Mouse (Mus musculus) cerebellum, postnatal 36 days (tissue): ENCODE data around the gene Reln.

Experiments used
- DNase-seq, 2 experiments: peaks; one replicate each; pipeline ENCODE4 v3.0.0; 2021 to 2022; ENCODE audit warnings: mixed read lengths in 2 of 2

Reln gene

DNA sequence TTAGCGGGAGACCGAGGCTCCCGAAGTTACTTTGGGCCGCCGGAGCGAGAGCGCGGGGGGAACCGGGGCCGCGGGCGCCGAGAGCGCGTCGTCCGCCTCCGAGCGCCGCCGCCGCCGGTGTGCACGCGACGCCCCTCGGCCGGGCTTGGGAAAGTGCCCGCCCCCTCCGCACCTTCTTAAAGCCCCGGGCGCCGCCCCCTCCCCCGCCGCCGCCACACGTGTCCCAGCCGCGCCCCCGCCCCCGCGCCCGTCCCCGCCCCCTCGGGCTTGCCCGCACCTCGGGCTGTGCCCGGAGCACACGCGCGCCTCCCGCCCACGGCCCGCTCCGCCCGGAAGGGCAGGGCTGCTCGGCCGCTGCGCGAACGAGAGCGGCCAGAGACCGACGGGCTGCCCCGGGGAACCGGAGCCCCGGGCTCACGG lies at the start of gene Reln:
Gene Reln (minus strand): TSS at position 147 of the 420 bp plus-strand sequence.
- peak; percentile 79 to 87 for DNase-seq

DNA sequence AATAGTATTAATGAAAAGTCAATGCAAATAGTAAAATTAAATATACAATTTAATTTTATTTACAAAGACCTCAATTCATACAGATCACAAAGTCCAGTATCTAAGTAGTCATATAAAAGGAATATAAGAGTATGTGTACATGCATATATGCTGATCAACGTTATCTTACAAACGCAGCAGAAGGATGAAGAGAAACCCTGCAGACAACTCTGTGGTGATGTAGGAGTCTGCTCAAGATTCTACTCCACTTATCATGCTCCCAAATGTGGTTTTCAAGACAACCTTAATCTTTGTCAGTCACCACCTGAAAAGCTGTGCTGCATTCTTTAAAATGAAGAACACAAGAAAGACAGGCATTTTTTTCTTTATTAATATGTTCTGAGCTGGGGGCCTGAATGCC lies 44.0 kb upstream of the Reln start:
- no peak for DNase-seq

DNA sequence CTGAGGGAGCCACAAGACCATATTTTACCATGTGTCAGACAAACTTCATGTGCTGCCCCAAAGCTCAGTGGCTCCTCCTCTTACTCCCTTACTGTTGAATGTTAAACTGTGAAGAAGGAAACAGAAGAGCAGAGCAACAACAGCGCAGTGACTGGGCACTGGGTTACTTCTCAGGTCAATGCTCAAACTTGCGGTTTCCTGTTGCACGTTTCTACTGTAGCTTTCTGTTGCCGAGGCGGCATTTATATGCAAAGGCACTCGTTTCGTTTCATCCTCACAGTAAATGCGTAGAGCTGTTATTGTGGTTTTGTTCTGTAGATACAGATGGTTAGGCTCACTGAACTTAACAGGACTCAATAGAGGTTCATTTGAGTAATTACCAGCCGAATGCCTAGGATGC lies 16.0 kb upstream of the Reln start:
- no peak for DNase-seq

DNA sequence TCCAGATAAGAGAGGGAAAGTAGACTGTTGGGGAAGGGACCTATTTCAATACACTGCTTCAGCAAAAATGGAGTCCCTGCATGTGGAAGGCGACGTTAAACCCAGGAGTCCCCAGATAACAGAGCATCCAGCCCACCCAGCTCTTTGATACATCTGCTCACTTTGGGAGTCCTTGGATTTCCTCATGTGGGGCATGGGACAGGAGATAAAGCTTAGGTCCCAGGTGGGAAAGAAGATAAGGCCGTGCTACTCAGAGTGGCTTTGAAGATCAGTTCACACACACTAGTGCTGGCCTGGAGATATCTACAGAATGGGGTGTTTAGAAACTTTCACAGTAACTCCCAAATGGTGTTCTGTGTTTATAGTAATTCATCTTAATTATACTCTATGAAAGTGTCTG lies 3.9 kb upstream of the Reln start:
- no peak for DNase-seq

DNA sequence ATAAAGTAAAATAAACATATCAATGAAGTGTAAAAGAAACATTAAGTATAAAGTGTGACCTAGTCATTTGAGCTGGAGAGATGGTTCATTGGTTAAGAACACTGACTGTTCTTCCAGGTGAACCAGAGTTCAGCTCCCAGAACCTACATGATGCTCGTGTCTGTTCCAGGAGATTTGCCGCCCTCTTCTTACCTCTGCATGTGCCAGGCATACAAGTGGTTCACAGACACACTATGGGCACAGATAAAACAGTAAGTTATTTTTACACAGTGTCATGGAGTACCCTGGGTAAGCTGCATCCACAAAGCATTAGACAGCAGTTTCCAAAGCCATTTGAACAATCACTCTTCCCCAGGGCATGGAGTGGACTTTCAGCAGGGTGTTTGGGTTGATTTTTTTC lies 3.2 kb upstream of the Reln start:
- DNase-seq = no peak

DNA sequence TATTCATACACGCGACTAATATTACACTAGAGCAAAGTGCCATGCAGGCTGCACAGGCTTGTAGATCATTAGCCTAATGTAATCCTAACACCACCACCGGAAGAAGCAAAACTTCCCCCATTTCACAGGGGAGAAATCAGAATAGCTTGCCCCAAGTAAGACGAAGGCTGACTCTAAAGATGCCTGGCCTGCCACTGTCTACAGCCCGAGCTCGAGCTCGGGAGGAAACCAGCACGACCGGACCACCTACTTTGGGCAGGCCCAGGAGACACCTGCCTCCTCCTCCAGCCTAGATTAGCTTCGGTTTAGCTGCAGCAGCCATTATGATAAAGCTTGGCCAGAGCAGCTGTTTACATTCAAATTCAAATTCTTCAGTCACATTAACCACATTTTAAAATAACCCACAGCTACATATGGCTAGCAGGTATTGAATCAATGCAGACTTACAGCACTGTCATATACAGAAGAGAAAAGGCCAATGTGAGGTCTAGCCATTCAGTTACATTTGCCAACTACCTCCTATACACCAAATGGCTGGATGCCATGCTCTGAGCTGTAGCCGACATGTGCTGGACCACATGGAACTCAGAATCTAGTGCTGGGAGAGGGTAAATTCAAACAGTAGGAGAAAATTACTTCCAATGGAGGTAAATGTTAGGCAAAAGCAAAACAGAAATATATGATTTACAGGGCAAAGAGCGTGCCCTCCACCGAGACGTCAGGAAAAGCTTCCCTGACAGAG lies 1.6 kb upstream of the Reln start:
- no peak for DNase-seq

DNA sequence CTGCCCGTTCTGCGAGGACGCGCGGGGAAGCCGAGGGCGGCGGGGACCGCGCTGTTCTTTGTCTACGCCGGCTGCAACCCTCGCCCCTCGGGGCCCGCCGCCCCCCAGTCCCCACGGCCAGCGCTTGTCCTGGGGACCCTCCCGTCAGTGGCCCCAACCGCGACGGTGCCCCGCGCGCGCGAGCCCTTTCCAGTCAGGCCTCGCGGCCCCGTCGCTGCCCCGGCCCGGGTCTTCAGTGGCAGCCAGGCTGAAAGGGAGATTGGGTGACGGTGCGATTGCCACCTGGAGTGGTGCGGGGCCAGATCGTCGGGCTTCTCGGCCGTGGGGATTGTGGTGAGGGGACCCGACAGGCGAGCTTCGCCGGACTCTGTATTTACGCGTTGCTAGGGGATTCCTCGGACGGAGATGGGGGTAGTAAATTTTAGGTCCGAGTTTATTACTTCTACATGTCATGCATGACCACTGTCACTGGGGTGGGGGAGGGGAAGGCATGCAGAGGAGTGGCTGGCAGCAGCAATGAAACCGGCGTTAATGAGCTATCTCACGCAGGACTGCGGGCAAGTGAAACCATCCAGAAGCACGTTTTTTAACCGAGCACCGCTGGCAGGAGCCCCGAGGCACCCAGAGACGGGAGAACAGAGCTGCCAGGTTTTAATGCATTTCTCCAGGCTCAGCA lies 612 bp upstream of the Reln start:
- DNase-seq = peak; percentile 62 to 73

DNA sequence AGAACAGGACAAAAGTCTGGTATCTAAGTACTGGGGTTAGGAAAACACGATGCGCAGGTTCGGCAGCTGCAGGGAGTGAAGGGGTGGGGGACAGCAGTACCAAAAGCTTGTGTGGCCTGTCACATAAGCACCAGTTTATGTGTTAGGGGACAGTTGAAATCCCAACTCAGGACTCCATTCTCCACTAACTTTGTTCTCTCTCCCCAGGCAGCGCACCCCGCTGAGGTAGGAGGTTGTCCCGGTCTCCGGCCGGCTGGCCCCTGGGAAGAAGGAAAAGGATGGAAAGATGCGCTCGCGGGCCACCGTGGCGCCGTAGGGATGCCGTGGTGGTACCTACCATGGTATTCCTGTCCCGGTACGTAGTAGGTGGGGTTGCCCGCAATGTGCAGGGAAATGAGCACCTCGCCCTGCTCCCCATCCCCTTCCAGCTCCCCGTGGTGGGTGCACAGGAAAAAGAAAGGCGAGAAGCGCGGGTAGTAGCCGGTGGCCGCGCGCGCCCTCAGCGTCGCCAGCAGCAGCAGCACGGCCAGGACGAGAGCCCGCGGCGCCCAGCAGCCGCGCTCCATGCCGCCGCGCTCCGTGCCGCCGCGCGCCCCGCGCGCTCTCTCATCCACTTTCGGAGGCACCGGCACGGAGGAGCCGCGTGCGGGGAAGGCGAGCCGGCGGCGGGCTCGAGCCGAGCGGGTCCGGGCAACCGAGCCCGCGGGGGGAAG lies 503 bp downstream of the Reln start:
- DNase-seq = peak; percentile 52 to 61

DNA sequence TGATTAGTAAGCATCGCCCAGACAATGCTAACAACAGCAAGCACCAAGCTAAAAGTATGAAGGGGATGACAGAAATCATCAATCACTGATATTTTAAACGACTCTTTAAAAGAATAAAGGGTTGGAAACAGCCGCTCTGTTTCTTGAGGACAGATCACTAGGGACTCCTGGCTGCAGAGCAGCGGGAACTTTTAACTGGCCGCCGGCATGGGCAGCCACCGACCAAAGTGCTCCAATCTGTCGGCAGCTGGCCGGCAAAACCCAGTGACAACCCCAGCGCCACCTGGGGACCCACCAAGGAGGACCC lies 1.0 kb downstream of the Reln start:
- peak; percentile 55 for DNase-seq

DNA sequence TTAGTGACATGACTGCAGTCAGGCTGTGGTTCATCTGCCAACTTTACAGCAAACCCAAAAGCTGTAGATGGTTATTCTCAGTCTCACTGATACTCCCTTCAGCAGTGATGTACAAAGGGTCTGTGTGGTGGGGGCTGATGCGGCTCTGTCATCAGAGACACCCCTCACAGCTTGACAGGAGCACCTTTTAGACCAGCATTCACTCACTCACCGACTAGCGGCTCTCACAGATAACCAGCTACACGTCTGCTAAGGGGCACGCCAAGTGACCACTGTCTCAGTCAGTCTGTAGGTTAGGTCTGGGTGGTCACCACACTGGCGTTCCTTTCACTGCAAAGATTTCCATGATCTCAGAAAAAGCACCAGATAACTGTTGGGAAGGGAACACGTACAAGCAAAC lies 2.0 kb downstream of the Reln start:
- DNase-seq = peak; percentile 26 to 50

DNA sequence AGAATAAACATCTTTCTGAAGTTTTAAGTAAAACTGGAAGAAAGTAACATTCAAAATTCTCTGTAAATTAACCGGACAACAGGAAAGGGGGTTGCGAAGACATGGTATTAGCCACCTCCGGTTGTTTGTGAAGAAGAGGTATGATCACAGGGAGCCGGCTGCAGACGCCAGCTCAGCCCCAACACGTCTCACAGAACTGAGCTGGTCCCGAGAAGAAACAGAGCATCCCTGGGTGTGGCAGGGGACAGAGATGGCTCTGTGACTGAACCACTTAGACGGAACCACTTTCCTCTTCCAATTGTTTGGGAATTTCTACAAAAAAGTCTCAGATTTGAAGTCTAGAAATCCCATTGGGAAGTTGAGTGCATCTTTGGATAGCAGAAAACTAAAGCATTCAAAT lies 3.5 kb downstream of the Reln start:
- no peak for DNase-seq

DNA sequence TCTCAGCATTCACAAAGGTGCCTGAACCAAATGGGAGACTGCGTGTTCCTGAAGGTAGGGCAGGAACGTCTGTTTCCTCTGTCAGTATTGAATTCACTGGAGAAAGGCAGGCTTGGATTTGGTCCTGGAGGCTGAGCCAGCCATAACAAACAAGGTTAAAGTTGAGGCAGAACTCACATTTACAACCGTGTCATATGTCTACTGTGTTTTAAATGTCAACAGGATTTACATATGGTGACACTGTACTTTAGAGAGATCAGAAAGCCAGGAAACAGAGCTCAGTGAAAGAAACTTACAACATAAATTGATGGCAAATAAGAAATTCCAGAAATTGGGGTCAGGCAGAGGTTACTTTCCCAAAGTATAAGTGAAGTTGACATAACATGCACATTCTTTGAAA lies 9.1 kb downstream of the Reln start:
- no peak for DNase-seq

DNA sequence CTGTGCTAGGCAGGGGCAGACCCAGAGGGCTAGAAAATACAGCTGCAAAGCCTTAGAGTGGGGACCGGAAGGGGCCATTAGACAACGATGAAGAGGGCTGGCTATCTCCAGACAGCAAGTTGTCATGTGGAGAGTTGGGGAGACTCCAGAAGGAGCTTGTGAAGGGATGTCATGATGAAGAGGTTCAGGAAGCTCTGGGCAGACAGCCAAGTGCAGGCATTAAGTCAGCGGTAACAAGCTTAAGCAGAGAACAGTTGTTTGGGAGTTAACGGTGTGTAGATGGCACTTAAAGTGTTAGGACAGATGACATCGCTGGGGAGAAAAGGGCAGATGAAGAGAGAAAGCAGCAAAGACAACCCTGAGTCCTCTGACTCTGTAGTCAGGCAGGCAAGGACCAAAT lies 13.7 kb downstream of the Reln start:
- peak; percentile 42 to 62 for DNase-seq

DNA sequence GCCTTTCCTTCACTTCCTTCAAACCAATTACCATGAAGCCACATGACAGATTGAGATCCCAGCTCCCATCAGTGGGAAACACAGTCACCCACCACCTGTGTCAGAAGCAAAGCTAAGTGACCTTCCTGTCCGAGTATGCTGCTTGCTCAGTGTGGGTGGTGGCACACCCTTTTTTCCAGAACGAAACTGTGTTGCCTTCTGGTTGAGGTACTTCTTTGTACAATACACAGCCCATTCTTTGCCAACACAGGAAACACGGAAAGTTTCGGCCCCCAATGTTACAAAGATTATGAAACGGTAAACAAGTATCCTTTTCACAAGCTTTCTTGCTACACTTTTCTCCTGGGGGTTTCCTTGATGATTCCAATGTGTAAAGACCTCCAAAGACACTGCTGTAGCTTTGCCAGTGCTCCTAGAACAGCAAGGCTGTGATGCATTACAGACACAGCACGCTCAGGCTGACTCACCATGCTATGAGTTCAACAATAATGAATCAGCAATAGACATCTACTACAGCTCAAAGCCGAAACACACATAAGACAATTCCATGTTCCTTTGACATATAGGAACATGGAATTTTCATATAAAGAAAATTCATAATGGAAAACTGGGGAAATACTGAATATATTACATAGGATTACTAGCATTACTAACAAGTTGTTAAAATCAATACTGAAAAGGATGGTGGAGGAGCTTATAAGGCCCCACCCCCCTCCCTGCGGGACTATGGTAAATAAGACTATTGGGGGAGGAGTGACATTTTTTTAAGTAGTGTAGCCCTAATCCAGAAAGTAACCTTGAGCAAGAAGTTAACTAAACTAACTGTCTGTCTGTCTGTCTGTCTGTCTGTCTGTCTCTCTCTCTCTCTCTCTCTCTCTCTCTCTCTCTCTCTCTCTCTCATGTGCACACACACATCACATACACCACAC lies 15.8 kb downstream of the Reln start:
- DNase-seq = no peak

DNA sequence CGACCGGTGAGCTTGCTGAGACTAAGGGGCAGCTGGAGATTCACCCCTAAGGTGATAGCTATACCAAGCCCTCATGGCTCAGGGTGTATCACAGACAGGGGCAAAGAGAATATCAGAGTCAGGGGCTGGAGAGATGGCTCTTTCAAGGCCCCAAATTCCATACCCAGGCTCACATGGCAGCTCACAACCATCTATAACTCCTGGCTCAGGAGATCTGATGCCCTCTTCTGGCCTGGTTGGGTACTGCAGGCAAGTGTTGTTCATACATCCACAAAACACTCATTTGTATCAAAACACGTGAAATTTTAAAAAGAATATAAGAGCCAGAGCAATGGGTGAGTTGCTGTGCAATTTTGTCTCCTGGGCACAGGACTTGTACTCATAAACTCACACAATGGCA lies 17.3 kb downstream of the Reln start:
- peak; percentile 32 to 47 for DNase-seq

DNA sequence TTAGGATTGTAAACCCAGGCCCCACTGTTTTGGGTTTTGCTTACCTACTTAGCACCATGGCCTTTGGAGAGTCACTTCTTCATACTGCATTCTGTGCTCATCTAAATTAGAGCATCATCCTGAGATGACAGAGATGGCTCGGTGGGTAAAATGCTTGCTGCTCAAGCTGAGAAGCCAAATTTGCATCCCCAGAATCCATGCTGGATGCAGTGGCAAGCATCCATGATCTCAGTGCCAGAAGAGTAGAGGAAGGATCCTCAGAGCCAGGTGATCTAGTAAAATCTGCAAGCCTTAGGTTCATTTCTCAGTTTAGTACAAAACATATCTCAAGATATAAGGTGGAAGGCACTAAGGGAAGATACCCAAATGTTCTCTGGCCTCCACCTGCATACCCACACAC lies 20.7 kb downstream of the Reln start:
- DNase-seq = peak; percentile 27 to 51

DNA sequence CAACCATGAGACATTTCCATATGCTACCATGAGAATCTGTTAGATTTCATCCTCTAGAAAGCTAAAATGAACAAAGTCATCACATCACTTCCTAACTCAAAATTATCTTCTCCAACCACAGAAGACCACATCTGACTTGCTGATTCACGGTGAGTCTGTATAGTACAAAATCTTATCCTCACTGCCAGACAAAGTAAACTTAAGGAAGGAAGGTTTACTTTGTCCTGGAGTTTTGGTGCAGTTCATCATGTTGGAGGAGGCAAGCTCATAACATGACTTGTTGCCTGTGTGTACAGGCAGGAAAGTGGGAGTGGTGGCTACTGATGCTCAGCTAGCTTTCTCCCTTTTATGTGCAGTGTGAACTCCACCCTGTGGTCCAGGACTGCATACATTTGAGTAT lies 26.7 kb downstream of the Reln start:
- no peak for DNase-seq

DNA sequence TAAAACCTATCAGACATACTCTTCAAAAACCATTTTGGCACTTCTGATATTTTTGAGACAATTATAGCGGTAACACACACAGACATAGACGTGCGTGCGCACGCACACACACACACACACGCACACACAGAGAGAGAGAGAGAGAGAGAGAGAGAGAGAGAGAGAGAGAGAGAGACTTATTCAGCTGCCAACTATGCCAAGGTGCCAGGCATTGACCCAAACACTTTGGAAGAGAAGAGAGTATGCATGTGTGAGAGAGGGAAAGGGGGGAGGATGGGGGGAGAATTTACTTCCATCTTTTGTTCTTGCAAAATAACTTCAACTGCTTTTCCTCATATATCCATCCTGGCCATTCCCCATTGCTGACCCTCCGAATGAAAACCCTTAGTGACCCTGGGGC lies 28.0 kb downstream of the Reln start:
- DNase-seq = no peak

DNA sequence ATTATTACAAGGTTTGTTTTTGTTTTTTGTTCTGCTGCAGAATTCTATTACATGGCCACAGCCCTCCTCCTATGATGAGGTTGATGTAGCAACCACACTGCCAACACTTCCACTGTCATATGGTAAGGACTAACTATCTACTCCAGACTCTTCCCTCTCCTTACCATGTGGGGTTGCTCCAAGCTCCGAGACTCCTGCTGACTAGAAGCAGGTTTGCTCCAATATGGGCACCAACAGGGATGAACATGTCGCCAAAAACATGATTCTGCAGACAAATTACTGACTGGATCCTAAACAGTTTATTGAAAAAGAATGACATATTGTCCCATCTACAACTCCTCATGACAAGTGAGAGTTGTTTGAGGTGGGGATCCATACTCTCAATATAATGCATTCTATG lies 28.5 kb downstream of the Reln start:
- no peak for DNase-seq

DNA sequence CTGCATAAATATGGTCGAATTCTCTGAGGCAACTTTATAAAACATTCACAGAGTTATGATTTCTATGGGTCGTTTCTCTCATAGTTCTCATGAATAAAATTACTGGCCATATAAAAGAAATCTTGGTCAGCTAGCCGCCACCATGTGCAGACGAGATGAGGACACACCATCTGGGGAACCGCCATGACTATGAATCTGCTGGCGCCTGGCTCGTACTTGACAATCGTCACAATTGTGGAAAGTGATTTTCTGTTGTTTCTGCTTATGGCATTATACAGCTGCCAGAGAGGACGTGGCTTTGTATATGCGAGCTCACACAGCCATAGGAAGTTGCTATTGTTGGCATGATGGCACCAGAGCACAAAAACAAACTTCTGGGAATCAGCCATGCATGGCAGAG lies 31.5 kb downstream of the Reln start:
- DNase-seq = no peak

DNA sequence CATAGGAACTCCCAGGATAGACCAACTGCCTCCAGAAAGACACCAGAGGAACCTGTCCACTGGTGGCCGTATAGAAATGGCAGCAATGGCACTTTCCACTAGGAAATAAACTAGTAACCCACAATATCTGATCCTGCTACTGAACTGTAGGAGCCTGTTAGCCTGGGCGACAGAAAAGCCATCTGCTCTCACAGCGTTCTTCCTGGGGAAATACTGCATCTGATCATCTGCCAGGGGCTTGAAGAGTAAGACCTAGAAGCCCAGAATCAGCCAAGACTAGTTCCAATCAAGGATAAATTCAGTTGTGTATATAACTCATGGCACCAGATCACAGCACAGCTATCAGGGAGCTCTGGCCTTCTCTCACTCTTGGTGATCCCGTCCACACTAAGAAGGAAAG lies 33.5 kb downstream of the Reln start:
- DNase-seq = peak; percentile 42 to 58

DNA sequence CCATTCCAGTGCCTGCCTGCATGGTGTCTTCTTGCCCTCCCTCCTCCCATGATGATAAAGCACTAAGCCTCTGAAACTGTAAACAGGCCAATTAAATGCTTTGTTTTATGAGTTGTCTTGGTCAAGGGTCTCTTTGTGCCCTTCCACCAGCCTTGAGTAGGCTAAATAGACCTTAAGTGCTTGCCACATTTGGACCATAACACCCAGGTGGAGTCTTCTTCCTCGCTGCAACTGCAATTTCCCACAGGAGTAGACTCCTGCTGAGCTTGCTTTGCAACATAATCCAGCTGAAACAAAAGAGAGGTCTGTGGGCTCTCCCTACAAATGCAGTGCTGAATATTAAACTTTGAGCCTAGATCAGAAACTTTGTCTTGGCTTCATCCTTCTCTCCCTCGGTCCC lies 35.5 kb downstream of the Reln start:
- no peak for DNase-seq

DNA sequence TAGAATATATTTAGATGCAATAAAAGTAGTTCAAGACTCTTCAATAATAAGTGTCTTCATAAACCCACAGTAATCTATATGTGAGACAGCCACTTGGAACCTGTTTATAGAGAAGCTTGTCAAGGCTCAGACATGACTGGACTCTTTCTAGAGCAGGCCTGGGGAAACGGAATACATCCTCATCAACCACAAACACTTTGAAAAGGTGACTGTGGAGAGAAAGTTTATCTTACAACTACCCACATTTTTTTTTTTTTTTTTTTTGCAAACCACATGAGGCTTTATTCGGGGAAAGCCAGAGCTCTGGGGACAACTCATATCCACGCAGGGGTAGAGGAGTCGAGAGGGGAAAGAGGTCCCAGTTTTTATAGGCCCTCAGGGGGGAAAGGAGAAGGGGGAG lies 36.6 kb downstream of the Reln start:
- DNase-seq = no peak
